Comparison of ENCODE assay signal across 21 mouse cellular contexts in the genomic region with DNA sequence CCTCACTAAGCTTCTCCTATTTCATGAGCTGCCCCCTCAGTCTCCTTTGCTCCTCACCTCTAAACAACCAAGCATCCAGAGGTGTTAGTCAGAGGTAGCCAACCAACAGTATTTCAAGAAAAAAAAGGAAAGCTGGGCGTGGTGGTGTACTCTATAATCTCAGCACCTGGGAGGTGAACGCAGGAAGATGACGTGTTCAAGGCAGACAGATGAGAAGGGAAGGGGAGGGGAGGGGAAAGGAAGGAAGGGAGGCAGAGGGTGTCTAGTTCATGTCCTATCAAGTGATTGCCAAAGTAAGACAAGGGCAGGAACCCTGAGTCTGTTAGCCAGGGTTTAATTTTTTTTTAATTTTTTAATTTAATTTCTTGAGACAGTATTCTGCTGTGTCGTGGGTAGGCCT. TPM values are rescaled to one million over a fixed set of nuclear protein-coding genes. Genes with fewer than 3 reads are reported as not detected.
"Had no signal": no experiment of that assay in that cellular context is flagged by ENCODE, and none has a peak within 500 bp of the region (broad histone marks: within the 10 kb centered on the region; RNA-seq: fewer than 3 reads in every experiment).

No protein-coding gene starts in this region.

- H3K27ac ChIP-seq: liver, embryonic 15.5 days; lung, embryonic 15.5 days; macrophage; midbrain, embryonic 12.5 days; neural tube, embryonic 13.5 days; neural tube, embryonic 15.5 days; stomach, embryonic 15.5 days; stomach, postnatal 0 days had no signal

- H3K27me3 ChIP-seq: liver, embryonic 15.5 days; lung, embryonic 15.5 days; megakaryocyte, embryonic 14.5 days; midbrain, embryonic 12.5 days; neural tube, embryonic 13.5 days; neural tube, embryonic 15.5 days; stomach, embryonic 15.5 days had no signal

- DNase-seq: liver, postnatal 0 days; lung, adult 2 months; lung, postnatal 14 days; lung, postnatal 36 days; midbrain, embryonic 14.5 days; retina, postnatal 1 day; right cerebral cortex, adult 18-20 months; right cerebral cortex, postnatal 25 days; thymus, postnatal 14 days; thymus, postnatal 36 days had no signal

- H3K4me3 ChIP-seq: liver, embryonic 15.5 days; lung, embryonic 15.5 days; megakaryocyte, embryonic 14.5 days; midbrain, embryonic 12.5 days; neural tube, embryonic 13.5 days; neural tube, embryonic 15.5 days; stomach, embryonic 15.5 days had no signal

- ATAC-seq: liver, postnatal 0 days; lung, postnatal 0 days; midbrain, embryonic 16.5 days had no signal

- H3K4me1 ChIP-seq: lung, embryonic 15.5 days; midbrain, embryonic 12.5 days; neural tube, embryonic 15.5 days; stomach, embryonic 15.5 days had no signal

RNA-seq across cellular contexts. Expression of a gene that starts 15.0 kb away (rescaled TPM):
- polyA plus RNA-seq: liver, embryonic 15.5 days; liver, postnatal 0 days; macrophage had no signal
